In the genomic region with DNA sequence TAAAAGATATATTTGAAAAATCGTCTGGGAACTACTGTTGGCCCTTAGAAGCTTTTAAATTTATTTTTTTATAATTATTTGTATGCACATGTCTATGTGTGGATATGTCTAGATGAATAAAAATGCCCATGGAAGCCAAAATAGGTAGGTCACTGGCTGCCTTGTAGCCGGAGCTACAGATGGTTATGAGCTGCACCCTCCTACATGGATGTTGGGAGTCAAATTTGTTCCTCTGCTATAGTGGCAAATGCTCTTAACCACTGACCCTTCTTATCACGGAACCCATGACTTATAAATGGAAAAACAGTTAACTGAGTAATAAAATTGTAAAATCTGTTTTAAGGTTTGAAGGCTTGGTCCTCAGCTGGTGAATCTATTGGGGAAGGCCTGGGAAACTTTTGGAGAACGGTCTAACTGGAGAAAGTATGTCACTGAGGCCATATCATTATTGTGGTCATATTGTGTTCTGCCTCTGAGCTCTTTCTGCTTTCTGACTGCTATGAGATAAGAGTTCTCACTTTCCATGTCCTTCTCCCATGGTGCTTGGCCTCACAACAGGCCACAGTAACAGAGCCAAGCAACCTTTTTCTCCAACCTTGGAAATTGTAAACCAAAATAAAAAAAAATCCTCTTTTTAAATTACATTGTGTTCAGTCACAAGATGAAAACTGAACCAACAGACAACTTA, we compare ENCODE assay signal across 33 mouse cellular contexts. TPM values are rescaled to one million over a fixed set of nuclear protein-coding genes. Genes with fewer than 3 reads are reported as not detected.
DNase-seq lines count a peak whose midpoint lies in the region; ATAC-seq lines count a peak whose summit lies in the region.
"Had no signal": no experiment of that assay in that cellular context is flagged by ENCODE, and none has a peak within 500 bp of the region (broad histone marks: within the 10 kb centered on the region; RNA-seq: fewer than 3 reads in every experiment).

No protein-coding gene starts in this region.

- no peaks in the 10 kb centered on the region for H3K36me3 ChIP-seq in liver, embryonic 11.5 days (ENCODE audit: control insufficient read depth, insufficient read depth, low read length)
- no peaks in the 10 kb centered on the region for H3K36me3 ChIP-seq in liver, embryonic 13.5 days
- no peaks in the 10 kb centered on the region for H3K36me3 ChIP-seq in kidney, embryonic 14.5 days (ENCODE audit: control insufficient read depth, insufficient read depth, low read length)
- H3K36me3 ChIP-seq: embryonic facial prominence, embryonic 12.5 days; embryonic facial prominence, embryonic 15.5 days; forebrain, embryonic 15.5 days; heart, embryonic 10.5 days; heart, embryonic 13.5 days had no signal

- 53% methylated on average over 4 of the region's 4 CpGs for WGBS in liver, embryonic 11.5 days
- WGBS in liver, embryonic 13.5 days (ENCODE audit: insufficient replicate concordance), result 31% methylated on average over 4 of the region's 4 CpGs
- 82% methylated on average over 4 of the region's 4 CpGs for WGBS in kidney, embryonic 14.5 days

- no peaks in the 10 kb centered on the region for H3K9me3 ChIP-seq in liver, embryonic 11.5 days (ENCODE audit: control insufficient read depth, low read length)
- H3K9me3 ChIP-seq in liver, embryonic 13.5 days (replicated peaks), result no peaks in the 10 kb centered on the region
- H3K9me3 ChIP-seq in kidney, embryonic 14.5 days (ENCODE audit: control insufficient read depth, low read length), result no peaks in the 10 kb centered on the region
- H3K9me3 ChIP-seq: embryonic facial prominence, embryonic 12.5 days; embryonic facial prominence, embryonic 15.5 days; forebrain, embryonic 15.5 days; heart, embryonic 10.5 days; heart, embryonic 13.5 days had no signal

- no peak overlapping the region for H3K4me3 ChIP-seq in liver, embryonic 11.5 days (ENCODE audit: low read depth, low read length)
- H3K4me3 ChIP-seq in liver, embryonic 13.5 days (replicated peaks), result no peak overlapping the region
- H3K4me3 ChIP-seq in kidney, embryonic 14.5 days (ENCODE audit: low read length), result no peak overlapping the region
- H3K4me3 ChIP-seq: embryonic facial prominence, embryonic 12.5 days; embryonic facial prominence, embryonic 15.5 days; forebrain, embryonic 15.5 days; heart, adult 2 months; heart, embryonic 10.5 days; heart, embryonic 13.5 days had no signal

- no peak overlapping the region for H3K27ac ChIP-seq in liver, embryonic 11.5 days (ENCODE audit: low read depth, low read length)
- H3K27ac ChIP-seq in liver, embryonic 13.5 days, result no peak overlapping the region
- no peak overlapping the region for H3K27ac ChIP-seq in kidney, embryonic 14.5 days (ENCODE audit: low read depth, low read length)
- H3K27ac ChIP-seq: embryonic facial prominence, embryonic 12.5 days; embryonic facial prominence, embryonic 15.5 days; forebrain, embryonic 15.5 days; heart, adult 2 months; heart, embryonic 10.5 days; heart, embryonic 13.5 days; hindbrain, embryonic 14.5 days; hindbrain, postnatal 0 days had no signal

- H3K4me2 ChIP-seq in liver, embryonic 11.5 days, result no peak overlapping the region
- H3K4me2 ChIP-seq in liver, embryonic 13.5 days, result no peak overlapping the region
- no peak overlapping the region for H3K4me2 ChIP-seq in kidney, embryonic 14.5 days (replicated peaks; ENCODE audit: low read depth, low read length)
- H3K4me2 ChIP-seq: embryonic facial prominence, embryonic 12.5 days; embryonic facial prominence, embryonic 15.5 days; forebrain, embryonic 15.5 days; heart, embryonic 13.5 days; hindbrain, embryonic 14.5 days had no signal

- H3K9ac ChIP-seq in liver, embryonic 11.5 days (ENCODE audit: low read depth, low read length), result no peak overlapping the region
- H3K9ac ChIP-seq in liver, embryonic 13.5 days, result no peak overlapping the region
- no peak overlapping the region for H3K9ac ChIP-seq in kidney, embryonic 14.5 days (ENCODE audit: low read depth, low read length)
- H3K9ac ChIP-seq: embryonic facial prominence, embryonic 12.5 days; embryonic facial prominence, embryonic 15.5 days; forebrain, embryonic 15.5 days; heart, embryonic 13.5 days; hindbrain, embryonic 14.5 days had no signal

- H3K27me3 ChIP-seq in liver, embryonic 11.5 days (replicated peaks; ENCODE audit: control insufficient read depth, insufficient read depth, low read length), result no peaks in the 10 kb centered on the region
- no peaks in the 10 kb centered on the region for H3K27me3 ChIP-seq in liver, embryonic 13.5 days
- H3K27me3 ChIP-seq in kidney, embryonic 14.5 days (ENCODE audit: control insufficient read depth, insufficient read depth, low read length), result no peaks in the 10 kb centered on the region
- H3K27me3 ChIP-seq: embryonic facial prominence, embryonic 12.5 days; embryonic facial prominence, embryonic 15.5 days; forebrain, embryonic 15.5 days; heart, embryonic 13.5 days; Patski had no signal

- ATAC-seq in liver, embryonic 11.5 days (replicated peaks; ENCODE audit: low FRiP score), result peak; percentile 83
- ATAC-seq in liver, embryonic 13.5 days (ENCODE audit: low read depth), result peak; percentile 79
- ATAC-seq in megakaryocyte progenitor cell, adult 5-6 weeks (replicated peaks; ENCODE audit: poor library complexity), result peak; percentile 83
- no peak for ATAC-seq in kidney, embryonic 14.5 days (ENCODE audit: low FRiP score, low TSS enrichment)
- ATAC-seq: hindbrain, postnatal 0 days; inflammation-experienced regulatory T-cells, adult 6 months; Patski had no signal

- H3K4me1 ChIP-seq in liver, embryonic 11.5 days (replicated peaks; ENCODE audit: control insufficient read depth, insufficient read depth, low read length), result no peaks in the 10 kb centered on the region
- peaks cover 9% of the 10 kb centered on the region for H3K4me1 ChIP-seq in liver, embryonic 13.5 days (replicated peaks)
- H3K4me1 ChIP-seq in kidney, embryonic 14.5 days (ENCODE audit: control insufficient read depth, insufficient read depth, low read length), result no peaks in the 10 kb centered on the region
- H3K4me1 ChIP-seq: embryonic facial prominence, embryonic 12.5 days; embryonic facial prominence, embryonic 15.5 days; forebrain, embryonic 15.5 days; heart, embryonic 10.5 days; heart, embryonic 13.5 days had no signal

- DNase-seq in liver, embryonic 11.5 days (ENCODE audit: low spot score), result no peak
- no peak for DNase-seq in liver
- no peak for DNase-seq in liver, embryonic 13.5 days
- DNase-seq in cerebellum, adult 9-11 months, result no peak
- DNase-seq: adrenal gland, adult 2 months; adrenal gland, postnatal 14 days; cerebellum, adult 11 months; cerebellum, adult 2 months; cerebellum, postnatal 10 days; cerebellum, postnatal 36 days; gastrocnemius, postnatal 10 days; gastrocnemius, postnatal 36 days; heart, adult 2 months; heart, postnatal 14 days; heart, postnatal 4 days had no signal

RNA-seq across cellular contexts. Expression of a gene that starts 7.6 kb away (rescaled TPM):
- polyA plus RNA-seq in liver, embryonic 11.5 days (2014; fragmentation: Nextera tagmentation; extraction: Ambion mirVana), result 0.88 and 1.3 TPM in 2 replicates
- polyA plus RNA-seq in liver, embryonic 13.5 days (2015; fragmentation: Nextera tagmentation; extraction: Ambion mirVana), result 0.42 and 0.78 TPM in 2 replicates
- 0.94 and 1.2 TPM in 2 replicates for total RNA-seq in megakaryocyte progenitor cell, adult 5-6 weeks (2015)
- 3.2 and 6.0 TPM in 2 replicates for total RNA-seq in megakaryocyte progenitor cell, adult 5-6 weeks (2017)
- polyA plus RNA-seq in kidney, embryonic 14.5 days (2014; fragmentation: Nextera tagmentation; extraction: Ambion mirVana), result 1.4 and 1.8 TPM in 2 replicates

RNA-seq across cellular contexts. Expression of a gene that starts 26.2 kb away (rescaled TPM):
- not detected in 2 replicates for polyA plus RNA-seq in liver, embryonic 11.5 days (2014; fragmentation: Nextera tagmentation; extraction: Ambion mirVana)
- not detected in 2 replicates for polyA plus RNA-seq in liver, embryonic 13.5 days (2015; fragmentation: Nextera tagmentation; extraction: Ambion mirVana)
- not detected in 2 replicates for total RNA-seq in megakaryocyte progenitor cell, adult 5-6 weeks (2015)
- not detected in 2 replicates for total RNA-seq in megakaryocyte progenitor cell, adult 5-6 weeks (2017)
- polyA plus RNA-seq in kidney, embryonic 14.5 days (2014; fragmentation: Nextera tagmentation; extraction: Ambion mirVana), result not detected in 2 replicates
- total RNA-seq: adrenal gland, adult 2 months; adrenal gland, postnatal 14 days; adrenal gland, postnatal 4 days; ES-E14; gastrocnemius, adult 18-20 months; gastrocnemius, postnatal 10 days; gastrocnemius, postnatal 36 days; granulocyte monocyte progenitor cell, adult 5-6 weeks; heart, adult 2 months; heart, postnatal 14 days; heart, postnatal 4 days; hindbrain, postnatal 0 days had no signal
- polyA plus RNA-seq: adrenal gland, adult 2 months; cerebellum, adult 2 months; forebrain, embryonic 11.5 days; forebrain, embryonic 15.5 days; heart, adult 2 months; heart, embryonic 10.5 days; heart, embryonic 13.5 days; heart, embryonic 16.5 days; hindbrain, embryonic 11.5 days; hindbrain, embryonic 14.5 days; hindbrain, postnatal 0 days; inflammation-experienced regulatory T-cells, adult 6 months; Patski had no signal

RNA-seq across cellular contexts. Expression of a gene that starts 46.5 kb away (rescaled TPM):
- polyA plus RNA-seq in liver, embryonic 11.5 days (2014; fragmentation: Nextera tagmentation; extraction: Ambion mirVana), result 42.8 and 43.4 TPM in 2 replicates
- polyA plus RNA-seq in liver, embryonic 13.5 days (2015; fragmentation: Nextera tagmentation; extraction: Ambion mirVana), result 26.8 and 33.5 TPM in 2 replicates
- 20.8 and 22.2 TPM in 2 replicates for total RNA-seq in megakaryocyte progenitor cell, adult 5-6 weeks (2015)
- total RNA-seq in megakaryocyte progenitor cell, adult 5-6 weeks (2017), result 26.7 and 33.2 TPM in 2 replicates
- polyA plus RNA-seq in kidney, embryonic 14.5 days (2014; fragmentation: Nextera tagmentation; extraction: Ambion mirVana), result 29.6 and 49.3 TPM in 2 replicates

RNA-seq across cellular contexts. Expression of a gene that starts 46.9 kb away (rescaled TPM):
- 40.8 and 41.0 TPM in 2 replicates for polyA plus RNA-seq in liver, embryonic 11.5 days (2014; fragmentation: Nextera tagmentation; extraction: Ambion mirVana)
- polyA plus RNA-seq in liver, embryonic 13.5 days (2015; fragmentation: Nextera tagmentation; extraction: Ambion mirVana), result 28.3 and 35.7 TPM in 2 replicates
- 49.8 and 51.9 TPM in 2 replicates for total RNA-seq in megakaryocyte progenitor cell, adult 5-6 weeks (2015)
- 53.6 and 56.3 TPM in 2 replicates for total RNA-seq in megakaryocyte progenitor cell, adult 5-6 weeks (2017)
- 33.8 and 47.9 TPM in 2 replicates for polyA plus RNA-seq in kidney, embryonic 14.5 days (2014; fragmentation: Nextera tagmentation; extraction: Ambion mirVana)
